Mouse (Mus musculus): Measurements from ENCODE around the gene 1810049J17Rik.
A peak's percentile ranks its signal among the peaks of the same experiment; 100 is the strongest.

Gene 1810049J17Rik

DNA sequence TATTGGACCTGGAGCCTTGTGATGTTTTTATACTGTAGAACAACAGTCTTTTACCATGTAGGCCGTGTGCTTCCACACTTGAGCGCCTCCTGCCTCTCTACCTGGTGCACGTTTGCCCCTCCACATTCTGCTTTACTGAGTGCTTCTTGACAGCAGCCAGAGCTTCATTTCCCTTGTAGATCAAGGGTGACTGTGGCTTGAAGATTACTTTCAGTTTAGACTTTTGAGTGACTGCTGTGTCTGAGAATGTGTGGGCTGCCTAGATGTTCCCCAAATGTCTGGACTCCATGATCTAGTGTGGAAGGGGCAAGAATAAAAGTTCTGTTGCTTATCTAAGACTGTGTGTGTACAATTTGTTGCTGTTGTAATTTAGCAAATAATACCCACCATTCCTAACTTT, 27.3 kb upstream of the 1810049J17Rik start:
- no peak for DNase-seq (ENCODE audit: low spot score)

DNA sequence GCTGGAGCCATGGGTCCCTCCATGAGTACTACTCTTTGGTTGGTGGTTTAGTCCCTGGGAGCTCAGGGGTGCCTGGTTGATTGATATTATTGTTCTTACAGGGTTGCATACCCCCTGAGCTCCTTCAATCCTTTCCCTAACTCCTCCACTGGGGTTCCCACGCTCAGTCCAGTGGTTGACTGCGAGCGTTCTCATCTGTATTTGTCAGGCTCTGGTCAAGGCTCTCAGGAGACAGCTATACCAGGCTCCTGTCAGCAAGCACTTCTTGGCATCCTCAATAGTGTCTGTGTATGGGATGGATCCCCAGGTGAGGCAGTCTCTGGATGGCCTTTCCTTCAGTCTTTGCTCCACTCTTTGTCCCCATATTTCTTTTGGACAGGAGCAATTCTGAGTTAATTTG, 25.2 kb upstream of the 1810049J17Rik start:
- no peak for DNase-seq (ENCODE audit: low spot score)

DNA sequence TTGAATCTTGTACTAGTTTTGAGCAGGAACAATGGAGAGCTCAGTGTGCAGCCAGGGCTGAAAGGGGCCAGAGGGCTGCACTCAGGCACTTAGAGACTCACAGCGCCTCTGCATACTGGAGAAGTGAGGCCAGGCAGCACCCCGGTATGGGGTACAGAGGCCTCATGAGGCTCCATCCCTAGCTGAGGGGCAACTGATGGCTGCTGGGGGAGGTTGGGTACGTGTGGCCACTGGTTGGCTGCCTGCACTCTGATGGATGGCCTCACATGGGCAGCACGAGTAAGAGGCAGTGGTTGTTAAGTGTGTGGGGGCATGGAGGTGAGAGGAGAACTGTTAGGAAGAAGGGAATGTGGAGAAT, 19.7 kb upstream of the 1810049J17Rik start:
- peak; percentile 35 for DNase-seq (ENCODE audit: low spot score)

DNA sequence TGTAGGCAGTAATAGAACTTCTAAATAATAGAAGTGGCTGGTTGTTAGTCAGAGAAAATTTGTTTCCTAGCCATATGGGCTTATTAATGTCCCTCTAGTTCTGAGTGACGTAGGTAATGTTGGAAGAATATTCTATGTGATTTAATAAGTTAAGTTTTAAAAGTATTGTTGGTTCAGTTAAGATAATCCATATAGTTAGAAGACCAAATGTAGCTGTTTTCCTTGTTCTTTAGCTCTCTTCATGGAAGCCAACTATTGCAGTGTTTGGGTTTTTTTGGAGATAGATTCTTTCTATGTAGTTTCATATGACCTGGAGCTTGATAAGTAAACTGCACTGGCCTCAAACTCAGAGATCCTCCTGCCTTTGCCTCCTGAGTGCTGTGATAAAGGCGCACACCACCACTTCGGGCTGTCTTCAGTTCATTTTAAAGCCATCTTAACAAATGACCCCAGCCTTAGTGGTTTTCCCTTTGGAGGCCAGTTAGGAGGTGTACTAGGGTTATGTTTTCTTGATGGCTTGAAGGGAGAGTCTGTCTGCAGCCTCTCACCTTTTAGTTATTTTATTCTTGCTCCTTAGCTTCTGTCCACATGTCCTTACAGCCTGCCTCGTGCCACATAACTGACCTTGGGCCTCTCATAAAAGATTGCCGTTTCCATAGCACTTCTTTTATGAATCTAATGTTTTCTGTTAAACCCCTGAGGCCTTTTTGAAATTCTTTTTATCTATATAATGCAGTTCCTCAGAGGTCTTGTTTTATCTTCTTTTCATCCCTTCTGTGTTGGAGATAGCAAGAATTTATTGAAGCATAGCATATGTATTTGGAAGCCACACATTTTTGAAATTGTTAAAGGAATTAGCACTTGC, 19.1 kb upstream of the 1810049J17Rik start:
- no peak for DNase-seq (ENCODE audit: low spot score)

DNA sequence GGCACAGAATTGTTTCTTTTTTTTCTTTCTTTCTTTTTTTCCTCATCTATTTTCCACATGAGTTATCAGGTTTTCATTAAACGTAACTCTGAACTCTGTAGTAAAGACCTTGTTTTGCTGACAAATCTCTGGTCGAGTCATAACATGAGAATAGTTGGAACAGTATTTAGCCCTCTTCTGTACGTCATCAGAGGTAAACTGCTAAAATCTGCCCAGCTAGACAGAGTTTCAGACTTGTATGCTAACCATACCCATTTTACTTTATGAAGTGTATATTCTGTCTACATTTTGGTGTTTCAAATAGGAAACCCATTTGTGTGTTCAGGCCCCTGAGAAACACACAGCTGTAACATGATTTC, 16.1 kb upstream of the 1810049J17Rik start:
- no peak for DNase-seq (ENCODE audit: low spot score)

DNA sequence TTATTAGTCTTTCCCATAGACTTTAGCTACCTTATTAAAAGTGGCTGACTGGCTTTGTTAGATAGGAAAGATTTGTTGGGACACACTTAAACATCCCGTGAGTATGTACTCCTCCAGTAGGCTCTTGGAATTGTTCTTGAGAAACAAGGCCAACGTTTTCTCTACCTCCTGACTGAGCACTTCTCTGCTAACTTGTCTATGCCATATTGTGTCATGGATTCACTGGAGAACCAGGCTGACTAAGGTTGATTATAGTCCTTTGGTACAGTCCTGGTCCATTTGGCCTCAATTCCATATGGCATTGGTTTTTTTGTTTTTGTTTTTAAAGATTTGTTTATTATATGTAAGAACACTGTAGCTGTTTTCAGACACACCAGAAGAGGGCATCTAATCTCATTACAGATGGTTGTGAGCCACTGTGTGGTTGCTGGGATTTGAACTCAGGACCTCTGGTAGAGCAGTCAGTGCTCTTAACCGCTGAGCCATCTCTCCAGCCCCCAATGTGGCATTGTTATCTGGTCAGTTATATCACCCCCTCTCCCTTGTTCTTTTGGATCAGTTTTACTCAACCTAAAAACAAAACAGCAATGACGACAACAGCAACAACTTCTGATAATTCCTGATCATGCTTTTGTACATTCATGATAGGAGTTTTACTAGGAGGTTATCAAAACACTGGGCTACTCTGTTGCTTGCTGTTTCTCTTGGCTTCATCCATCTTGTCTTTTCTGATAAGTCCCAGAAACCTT, 15.5 kb upstream of the 1810049J17Rik start:
- no peak for DNase-seq (ENCODE audit: low spot score)

DNA sequence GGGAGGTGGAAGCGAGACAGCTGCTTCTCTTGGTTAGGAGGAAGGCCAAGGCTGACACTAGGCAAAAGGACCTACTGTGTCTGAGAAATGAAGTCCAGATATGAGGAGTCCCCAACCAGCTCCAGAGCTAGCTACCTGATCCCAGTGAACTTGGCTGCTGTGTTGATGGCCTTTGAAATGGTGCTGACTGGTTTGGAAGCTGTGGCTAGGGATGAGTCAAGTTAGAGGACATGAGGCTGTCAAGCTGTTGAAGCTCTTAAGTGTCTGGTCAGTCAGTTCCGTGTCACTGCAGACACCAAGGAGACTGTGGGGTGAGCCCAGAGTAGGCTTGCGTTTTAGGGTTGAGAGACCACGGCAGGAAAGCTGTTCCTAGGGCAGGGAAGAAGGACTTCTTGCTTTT, 12.7 kb upstream of the 1810049J17Rik start:
- no peak for DNase-seq (ENCODE audit: low spot score)

DNA sequence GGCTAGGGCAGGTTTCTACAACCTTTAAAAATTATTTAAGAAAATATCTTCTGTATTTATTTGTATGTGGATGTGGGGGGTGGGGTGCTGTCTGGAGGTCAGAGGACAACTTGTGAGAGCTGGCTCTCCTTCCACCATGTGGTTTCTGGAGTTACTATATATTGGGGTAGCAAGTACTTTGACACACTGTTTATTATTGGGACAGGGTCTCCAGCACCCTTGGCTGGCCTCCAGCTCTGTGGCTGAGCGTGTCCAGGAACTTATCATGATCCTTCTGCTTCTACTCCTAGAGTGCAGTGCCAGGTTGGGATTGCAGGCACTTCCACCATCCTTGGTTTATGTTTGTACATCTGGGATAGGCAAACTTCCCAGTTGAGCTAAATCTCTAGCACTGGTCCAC, 9.6 kb upstream of the 1810049J17Rik start:
- no peak for DNase-seq (ENCODE audit: low spot score)

DNA sequence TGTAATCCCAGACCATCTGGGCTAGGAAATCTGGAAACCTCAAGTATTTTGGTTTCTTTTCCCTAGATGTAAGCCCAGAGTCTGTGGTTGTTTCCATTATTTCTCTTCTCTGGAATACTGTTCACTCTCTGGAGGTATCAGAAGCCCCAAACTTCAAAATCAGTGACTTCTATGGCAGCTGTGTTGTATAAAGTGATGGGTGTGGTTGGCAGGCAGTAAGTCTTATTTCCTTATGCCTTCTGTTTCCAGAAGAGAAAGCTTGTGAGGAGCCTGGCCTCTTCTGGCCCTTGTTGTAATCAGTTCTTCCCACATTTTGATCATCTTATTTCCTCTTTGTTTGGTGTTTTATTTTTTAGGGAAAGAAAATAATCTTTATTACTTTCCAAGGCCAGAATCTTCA, 9.2 kb upstream of the 1810049J17Rik start:
- no peak for DNase-seq (ENCODE audit: low spot score)

DNA sequence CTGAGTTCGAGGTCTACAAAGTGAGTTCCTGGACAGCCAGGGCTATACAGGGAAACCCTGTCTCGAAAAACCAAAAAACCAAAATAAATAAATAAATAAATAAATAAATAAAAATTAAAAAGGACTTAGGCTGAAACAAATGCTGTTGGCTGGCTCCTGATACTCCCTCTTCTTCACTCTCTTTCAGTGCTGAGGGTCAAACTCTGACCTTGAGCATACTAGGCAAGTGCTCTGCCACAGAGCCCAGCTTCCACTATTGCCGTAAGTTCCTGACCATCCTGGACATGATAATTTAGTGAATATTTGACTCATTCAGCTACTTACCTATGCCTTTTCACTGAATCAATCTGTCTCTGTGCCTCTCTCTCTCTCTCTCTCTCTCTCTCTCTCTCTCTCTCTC, 8.7 kb upstream of the 1810049J17Rik start:
- no peak for DNase-seq (ENCODE audit: low spot score)

DNA sequence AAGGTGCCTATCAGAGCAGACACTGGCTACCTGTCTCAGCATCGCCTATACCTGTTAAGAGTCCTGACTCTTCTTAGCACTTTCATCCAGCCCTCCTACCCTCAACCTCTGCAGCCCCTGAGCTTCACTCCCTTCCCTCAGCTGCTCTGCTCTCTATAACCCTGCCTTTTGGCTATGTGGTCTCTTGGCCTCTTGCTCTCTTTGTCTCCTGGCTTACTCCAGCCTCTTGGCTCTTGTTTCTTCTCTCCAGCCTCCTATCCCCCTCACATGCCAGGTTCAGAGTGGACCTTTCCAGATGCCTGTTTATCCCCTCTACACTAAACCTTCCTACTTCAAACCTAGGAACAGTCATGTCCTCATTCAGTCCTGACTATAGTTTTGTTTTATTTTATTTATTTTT, 2.6 kb upstream of the 1810049J17Rik start:
- no peak for DNase-seq (ENCODE audit: low spot score)

DNA sequence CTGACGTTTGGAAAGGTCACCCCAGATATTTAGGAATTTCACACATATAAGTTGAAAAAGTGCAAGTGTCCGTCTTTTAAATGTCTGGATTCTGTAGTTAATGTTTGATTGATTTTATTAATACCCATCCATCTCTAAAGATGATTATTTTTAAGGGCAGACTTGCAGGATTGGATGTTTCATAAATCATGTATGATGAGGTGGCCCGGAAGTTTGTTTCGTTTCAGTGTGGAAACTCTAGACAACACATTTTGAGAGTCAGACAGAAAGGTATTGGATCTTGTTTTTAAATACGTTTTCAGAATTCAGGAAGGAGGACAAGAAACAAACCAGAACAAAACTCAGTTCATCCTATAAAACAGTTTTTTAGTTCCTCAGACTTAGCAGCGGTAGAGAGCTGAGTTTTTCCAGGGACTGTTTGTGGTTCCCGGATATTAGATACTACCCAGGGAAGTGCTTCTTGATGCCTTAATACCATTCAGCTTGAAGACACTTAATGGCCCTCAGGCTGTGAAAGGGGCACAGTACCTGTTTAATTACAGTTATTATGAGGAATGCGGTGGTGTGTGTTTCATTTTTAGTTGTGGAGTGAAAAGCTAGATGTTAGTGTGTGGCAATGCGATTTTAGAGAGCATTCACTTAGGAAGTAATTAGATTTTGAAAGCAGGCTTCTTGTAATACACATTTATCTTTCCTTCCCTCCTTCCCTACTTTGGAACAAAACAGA, 1.1 kb upstream of the 1810049J17Rik start:
- no peak for DNase-seq (ENCODE audit: low spot score)

DNA sequence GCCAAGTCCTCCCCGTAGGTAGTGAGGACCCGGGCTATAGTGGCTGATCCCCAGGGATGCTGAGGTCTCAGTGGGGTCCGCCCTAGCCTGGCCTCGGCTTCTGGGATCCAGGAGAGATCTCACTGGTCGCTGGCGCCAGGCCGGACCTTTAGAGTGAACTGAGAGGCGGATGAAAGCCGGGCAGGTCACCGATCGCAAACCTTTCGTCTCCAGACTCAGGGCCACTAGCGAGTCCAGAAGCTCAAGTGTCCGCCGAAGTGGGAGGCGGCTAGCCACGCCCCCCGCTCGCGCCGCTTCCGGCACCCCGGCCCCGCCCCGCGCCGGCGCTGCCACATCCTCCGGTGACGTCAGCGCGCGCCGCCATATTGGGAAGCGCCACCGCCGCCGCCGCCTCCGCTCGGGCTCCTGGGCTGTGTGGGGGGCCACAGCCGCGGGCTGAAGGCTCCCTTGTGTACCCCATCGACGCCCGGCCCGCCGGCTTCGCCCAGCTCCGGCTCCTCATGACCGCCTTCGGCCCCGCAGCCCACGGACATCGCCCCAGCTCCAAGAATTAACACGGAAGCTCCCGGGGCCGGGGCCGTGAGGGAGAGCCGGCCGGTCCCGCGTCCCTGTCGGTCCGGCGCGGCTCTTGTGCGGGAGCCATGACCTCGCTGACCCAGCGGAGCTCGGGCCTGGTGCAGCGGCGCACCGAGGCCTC, 460 bp downstream of the 1810049J17Rik start, which contains the start of gene Golph3:
Golph3 (plus strand) TSS at position 360 of the 697 bp plus-strand sequence.
- peak; percentile 97 for DNase-seq (ENCODE audit: low spot score)

DNA sequence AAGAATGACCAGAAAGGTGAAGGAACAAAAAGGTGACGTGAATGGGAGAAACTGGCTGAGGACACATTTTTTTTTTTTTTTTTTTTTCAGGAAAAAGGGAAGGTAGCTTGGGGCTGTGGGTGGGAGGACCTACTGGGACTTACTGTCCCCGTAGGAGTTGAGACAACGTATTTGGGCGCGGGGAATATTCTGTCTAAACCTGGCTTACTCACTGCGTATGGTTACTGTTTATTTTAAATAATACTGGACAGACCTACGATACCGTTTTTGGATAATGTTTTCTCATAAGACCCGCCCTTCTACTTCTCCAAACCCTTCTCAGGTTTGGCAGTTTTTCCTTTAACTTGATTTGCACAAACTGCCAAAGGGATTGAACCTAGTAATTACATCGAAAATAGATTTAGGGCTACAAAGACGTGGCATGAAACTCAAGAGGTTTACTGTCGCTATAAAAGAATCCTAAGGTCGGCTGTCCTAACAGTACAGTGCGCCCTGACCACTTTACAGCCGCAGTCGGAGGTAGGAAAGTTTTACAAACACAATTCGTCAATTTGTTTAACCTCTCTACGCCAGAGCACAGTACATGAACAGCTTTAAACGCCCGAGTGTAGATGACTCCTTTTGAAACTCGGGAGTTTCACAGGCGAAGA, 1.1 kb downstream of the 1810049J17Rik start:
- no peak for DNase-seq (ENCODE audit: low spot score)

DNA sequence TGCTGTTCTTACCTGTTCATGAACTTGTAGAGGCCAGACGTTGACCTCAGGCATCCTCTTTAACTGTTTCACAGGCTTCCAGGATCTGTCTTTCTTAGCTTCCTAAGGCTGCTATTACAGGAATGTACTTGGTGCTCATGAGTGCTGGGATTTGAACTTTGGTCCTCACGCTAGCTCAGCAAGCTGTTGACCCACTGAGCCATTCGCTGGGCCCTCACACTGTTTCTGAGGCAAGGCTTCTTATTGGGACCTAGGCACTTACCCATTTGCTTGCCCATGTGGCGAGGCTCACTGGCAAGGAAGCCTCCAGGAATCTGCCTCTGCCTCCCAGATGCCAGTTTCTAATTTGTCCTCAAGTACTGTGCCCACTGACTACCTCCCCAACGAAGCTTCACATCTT, 1.8 kb downstream of the 1810049J17Rik start:
- no peak for DNase-seq (ENCODE audit: low spot score)

DNA sequence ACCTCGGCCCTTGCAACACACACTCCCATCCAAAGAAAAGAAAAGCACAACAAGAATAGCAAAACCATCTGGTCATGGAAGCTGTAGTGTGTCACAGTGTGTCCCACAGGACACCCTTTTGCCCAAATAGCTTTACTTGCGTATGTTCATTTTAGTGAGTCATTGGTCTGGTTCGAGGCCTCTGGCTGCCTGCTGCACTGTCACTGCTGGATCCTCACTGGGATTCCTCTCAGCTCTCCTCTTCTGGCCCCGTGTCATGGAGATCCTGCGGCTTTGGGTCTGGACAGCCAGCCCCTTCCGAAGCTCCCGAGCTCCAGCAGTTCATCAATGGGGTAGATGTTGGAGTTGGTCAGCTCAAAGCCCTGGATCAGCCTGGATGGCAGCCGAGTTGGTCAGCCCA, 3.2 kb downstream of the 1810049J17Rik start:
- DNase-seq (ENCODE audit: low spot score): no peak

DNA sequence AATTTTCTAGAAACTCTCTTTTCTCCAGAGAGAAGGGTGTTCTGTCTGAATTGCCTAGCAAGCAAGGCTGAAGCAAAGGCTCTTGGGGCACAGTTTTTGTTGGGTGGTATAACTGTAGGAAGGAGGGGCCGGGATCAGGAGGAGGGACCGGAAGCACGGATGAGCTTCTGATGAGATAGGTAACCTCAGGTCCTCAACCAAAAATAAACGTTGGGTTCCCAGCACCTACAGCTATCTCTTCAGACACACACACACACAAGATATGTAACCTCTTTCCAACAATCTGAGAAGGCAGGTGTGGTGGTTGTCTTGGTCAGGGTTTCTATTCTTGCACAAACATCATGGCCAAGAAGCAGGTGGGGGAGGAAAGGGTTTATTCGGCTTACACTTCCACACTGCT, 4.4 kb downstream of the 1810049J17Rik start:
- no peak for DNase-seq (ENCODE audit: low spot score)

DNA sequence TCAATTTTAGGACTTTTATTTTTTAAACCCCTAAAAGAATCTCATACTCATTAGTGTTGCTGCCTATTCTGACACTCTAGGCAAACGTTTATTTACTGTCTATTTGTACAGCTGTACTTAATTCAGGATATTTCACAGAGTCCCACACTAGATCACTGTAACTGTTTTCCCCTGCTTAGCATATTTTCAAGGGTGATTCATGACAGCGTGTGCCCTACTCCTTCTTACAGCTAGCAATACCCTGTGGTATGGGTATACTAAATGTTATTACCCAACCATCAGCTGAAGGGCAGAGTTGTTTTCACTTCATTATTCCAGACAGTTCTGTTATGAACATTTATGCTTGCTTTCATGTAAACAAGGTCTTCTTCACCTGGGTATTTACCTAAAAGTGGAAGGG, 5.7 kb downstream of the 1810049J17Rik start:
- no peak for DNase-seq (ENCODE audit: low spot score)

DNA sequence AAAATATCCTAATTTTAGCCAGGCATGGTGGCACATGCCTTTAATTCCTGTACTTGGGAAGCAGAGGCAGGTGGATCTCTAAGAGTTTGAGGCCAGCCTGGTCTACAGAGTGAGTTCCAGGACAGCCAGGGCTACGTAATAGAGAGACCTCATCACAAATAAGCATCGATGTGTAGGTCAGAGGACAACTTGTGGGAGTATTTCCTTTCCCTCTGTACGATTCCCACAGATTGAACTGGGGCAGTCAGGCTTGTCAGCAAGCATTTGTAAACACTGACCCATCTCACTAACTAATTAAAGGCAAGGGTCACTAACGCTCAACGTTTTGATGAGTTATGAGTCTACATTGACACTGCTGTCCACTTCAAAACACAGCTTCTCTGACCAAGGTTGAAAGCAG, 7.1 kb downstream of the 1810049J17Rik start:
- no peak for DNase-seq (ENCODE audit: low spot score)

DNA sequence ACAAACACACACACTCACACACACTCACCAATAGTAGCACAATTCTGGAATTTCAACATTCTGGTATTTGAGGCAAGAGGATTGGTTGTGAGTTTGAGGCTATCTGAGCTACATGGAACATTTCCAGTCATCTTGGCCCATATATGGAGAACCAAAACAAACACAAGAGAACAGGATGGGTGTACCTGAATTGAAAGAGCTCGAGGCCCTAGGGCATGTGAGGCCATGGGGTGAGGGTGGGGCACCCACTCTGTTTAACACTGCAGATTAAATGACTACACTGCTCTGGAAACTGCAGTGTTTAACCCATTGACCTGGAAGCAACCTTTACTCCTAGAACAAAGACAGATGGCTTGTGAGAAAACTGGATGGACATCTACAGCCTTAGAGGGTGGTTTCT, 8.4 kb downstream of the 1810049J17Rik start:
- no peak for DNase-seq (ENCODE audit: low spot score)

DNA sequence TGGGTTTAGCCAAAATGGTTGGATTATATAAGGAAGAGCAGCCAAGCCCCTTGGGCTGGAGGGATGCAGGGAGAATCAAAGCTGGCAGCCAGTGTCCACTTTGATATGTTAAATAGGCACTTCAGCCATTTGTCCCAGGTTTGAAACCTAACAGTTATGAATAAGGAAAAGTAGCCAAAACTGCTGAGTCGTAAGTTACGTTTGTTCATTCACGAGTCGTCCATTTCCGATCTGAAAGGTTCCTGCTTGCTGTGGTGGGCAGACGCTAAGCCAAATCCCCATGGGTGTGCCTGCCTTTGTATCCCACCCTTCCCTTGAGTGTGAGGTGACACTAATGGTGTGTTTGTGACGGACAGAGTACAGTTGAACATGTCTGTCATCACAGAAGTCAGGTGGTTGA, 10.2 kb downstream of the 1810049J17Rik start:
- no peak for DNase-seq (ENCODE audit: low spot score)

DNA sequence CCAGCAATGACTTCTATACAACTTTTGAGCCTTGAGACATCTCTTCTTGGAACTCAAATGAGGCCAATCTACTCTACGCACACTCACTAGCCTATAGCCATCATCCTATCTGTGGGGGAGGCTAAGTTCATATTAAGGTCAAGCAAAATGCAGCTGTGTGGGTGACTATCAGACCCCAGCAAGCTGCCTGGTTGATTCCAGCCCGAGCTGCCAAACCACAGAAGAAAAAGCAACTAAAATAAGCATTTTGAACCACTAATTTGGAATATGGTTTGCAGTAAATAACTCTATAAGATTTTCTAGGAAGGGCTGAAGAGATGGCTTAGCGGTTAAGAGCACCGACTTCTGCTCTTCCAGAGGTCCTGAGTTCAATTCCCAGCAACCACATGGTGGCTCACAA, 11.0 kb downstream of the 1810049J17Rik start:
- no peak for DNase-seq (ENCODE audit: low spot score)
